Mouse (Mus musculus): ENCODE data around the gene S100a5. TPM values are rescaled to one million over a fixed set of nuclear protein-coding genes. Genes with fewer than 3 reads are reported as not detected.

The S100a5 gene
- polyA plus RNA-seq, 1 experiment = not detected

GRCm38 (mm10) chr3:90598212-90598611 is 10.1 kb upstream of the S100a5 start:
- Histone ChIP-seq H3K4me3 (ENCODE audit: insufficient read depth, low read length) (no peak overlapping the region), H3K4me1 (ENCODE audit: control insufficient read depth, insufficient read depth, low read length) (peaks cover 37% of the 10 kb centered on the region), H3K27ac (ENCODE audit: insufficient read depth, low read depth, low read length) (no peak overlapping the region)
- TF ChIP-seq POLR2A (IDR thresholded peaks at IDR 0.05; ENCODE audit: borderline replicate concordance, low read depth, low read length) (no peak), CTCF (IDR thresholded peaks at IDR 0.05; ENCODE audit: low read depth, low read length) (no peak)

GRCm38 (mm10) chr3:90599401-90599800 is 8.9 kb upstream of the S100a5 start:
- Histone ChIP-seq H3K27ac (ENCODE audit: insufficient read depth, low read depth, low read length) (no peak overlapping the region), H3K4me3 (ENCODE audit: insufficient read depth, low read length) (no peak overlapping the region), H3K4me1 (ENCODE audit: control insufficient read depth, insufficient read depth, low read length) (peaks cover 40% of the 10 kb centered on the region)
- TF ChIP-seq POLR2A (IDR thresholded peaks at IDR 0.05; ENCODE audit: borderline replicate concordance, low read depth, low read length) (no peak), CTCF (IDR thresholded peaks at IDR 0.05; ENCODE audit: low read depth, low read length) (no peak)

DNA sequence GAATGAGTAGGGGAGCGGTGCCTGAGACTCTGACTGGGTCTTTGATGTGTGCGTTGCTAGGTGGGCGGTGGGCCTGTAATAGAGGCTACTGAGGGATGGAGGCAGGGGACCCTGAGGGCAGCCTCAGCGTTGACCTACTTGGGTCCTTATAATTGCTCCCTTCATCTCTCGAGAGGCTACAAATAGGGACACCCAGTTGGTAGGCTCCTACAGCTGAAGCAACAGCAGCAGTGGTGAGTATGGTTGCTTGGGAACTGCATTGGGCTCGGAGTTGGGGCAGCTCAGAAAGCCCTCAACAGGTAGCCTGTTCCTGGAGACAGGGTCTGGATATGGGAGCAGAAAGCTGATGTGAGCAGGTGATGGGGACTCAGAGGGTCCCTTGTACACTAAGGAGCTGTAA is 8.3 kb upstream of the S100a5 start:
- peaks cover 40% of the 10 kb centered on the region for H3K4me1 ChIP-seq (ENCODE audit: control insufficient read depth, insufficient read depth, low read length)
- H3K27ac ChIP-seq (ENCODE audit: insufficient read depth, low read depth, low read length) = no peak overlapping the region
- no peak for TF ChIP-seq CTCF (IDR thresholded peaks at IDR 0.05; ENCODE audit: low read depth, low read length)
- TF ChIP-seq POLR2A (IDR thresholded peaks at IDR 0.05; ENCODE audit: borderline replicate concordance, low read depth, low read length) = no peak
- no peak overlapping the region for H3K4me3 ChIP-seq (ENCODE audit: insufficient read depth, low read length)

DNA sequence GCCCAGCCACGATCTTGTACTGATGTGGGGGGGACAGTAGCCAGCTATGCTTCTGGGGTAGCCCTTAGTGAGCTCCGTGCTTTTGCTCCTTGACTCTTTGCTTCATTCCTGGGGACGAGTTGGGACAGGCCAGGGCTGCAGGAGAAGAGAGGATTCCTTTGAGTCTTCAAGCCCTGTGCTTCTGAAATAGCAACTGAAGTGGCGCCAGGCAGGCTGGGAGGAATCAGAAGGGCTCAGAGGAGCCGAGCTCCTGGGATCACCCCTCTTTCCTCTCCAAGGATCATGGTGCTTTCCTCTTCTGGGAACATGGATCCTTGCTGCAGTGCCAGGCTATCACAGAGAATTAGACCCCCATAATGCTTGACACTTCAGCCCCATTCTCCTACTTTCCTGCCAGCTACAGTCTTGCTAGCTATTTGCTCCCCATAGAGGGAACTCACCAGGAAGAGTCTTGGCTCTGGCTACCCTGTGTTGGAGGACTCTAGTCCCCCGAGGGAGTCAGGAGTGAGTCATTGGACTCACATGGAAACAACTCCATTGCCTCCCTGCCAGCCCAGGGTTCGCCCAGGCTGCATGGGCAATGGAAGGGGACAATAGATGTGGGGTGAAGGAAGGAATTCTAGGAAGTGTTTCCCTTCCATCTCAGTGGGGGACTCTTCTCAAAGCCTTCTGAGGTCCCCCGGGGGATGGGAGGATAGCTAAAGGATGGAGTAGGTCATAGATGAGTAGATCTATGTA is 7.7 kb upstream of the S100a5 start:
- peaks cover 44% of the 10 kb centered on the region for H3K4me1 ChIP-seq (ENCODE audit: control insufficient read depth, insufficient read depth, low read length)
- H3K4me3 ChIP-seq (ENCODE audit: insufficient read depth, low read length) = no peak overlapping the region
- TF ChIP-seq CTCF (IDR thresholded peaks at IDR 0.05; ENCODE audit: low read depth, low read length) (no peak), POLR2A (IDR thresholded peaks at IDR 0.05; ENCODE audit: borderline replicate concordance, low read depth, low read length) (no peak)
- no peak overlapping the region for H3K27ac ChIP-seq (ENCODE audit: insufficient read depth, low read depth, low read length)

DNA sequence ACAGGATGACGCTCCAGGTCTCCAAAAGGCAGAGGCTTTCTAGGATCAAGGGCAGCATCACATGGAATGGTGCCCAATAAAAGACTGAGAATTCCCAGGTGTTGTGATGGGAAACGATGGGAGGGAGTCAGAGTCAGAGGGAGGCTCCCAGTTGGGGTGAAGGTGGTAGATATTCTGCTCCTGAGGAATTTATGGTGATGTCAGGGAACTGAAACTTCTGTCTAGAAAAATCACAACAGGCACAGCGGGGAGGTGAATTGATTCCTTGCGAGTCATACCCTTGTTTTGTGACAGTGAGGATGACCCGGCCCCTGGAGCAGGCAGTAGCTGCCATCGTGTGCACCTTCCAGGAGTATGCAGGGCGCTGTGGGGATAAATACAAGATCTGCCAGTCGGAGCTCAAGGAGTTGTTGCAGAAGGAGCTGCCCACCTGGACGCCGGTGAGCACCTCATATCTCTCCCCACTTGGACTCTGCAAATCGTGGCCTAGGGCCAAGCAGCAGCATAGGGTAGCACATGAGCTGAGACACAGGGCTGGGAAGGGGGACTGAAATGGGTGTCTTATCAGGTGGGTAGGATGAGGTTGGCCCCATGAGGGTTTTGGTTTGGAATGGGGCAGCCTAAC is 6.7 kb upstream of the S100a5 start, which contains the start of gene Gm42674:
Gm42674 (plus strand) TSS at position 419 of the 625 bp plus-strand sequence.
- H3K27ac ChIP-seq (ENCODE audit: insufficient read depth, low read depth, low read length) = no peak within 1 kb of the TSS
- H3K4me1 ChIP-seq (ENCODE audit: control insufficient read depth, insufficient read depth, low read length) = peaks cover 51% of the 10 kb centered on the region
- TF ChIP-seq POLR2A (IDR thresholded peaks at IDR 0.05; ENCODE audit: borderline replicate concordance, low read depth, low read length) = no peak
- no peak for TF ChIP-seq CTCF (IDR thresholded peaks at IDR 0.05; ENCODE audit: low read depth, low read length)
- no peak within 1 kb of the TSS for H3K4me3 ChIP-seq (ENCODE audit: insufficient read depth, low read length)

DNA sequence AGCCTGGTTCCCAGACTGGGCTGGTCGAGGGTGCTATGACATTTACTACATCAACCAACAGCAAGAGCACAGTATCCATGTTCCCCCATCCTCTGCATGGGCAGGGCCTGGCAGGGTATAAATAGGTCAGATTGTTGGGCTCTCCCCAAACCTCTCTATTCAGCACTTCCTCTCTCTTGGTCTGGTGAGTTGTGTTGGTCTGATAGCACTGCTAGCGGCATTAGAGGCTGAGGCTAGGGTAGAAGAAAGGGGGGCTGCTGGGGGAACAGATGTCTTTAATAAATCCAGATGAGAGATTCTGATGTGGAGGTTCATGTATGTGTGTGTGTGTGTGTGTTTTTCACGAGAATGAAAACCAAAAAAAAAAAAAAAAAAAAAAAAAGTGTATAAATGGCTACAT is 4.7 kb upstream of the S100a5 start, which contains the start of gene S100a4:
S100a4 (plus strand) TSS at position 149 of the 400 bp plus-strand sequence.
- H3K4me3 ChIP-seq (ENCODE audit: insufficient read depth, low read length) = peak within 1 kb of the TSS; percentile 69
- peaks cover 57% of the 10 kb centered on the region for H3K4me1 ChIP-seq (ENCODE audit: control insufficient read depth, insufficient read depth, low read length)
- TF ChIP-seq POLR2A (IDR thresholded peaks at IDR 0.05; ENCODE audit: borderline replicate concordance, low read depth, low read length) (no peak), CTCF (IDR thresholded peaks at IDR 0.05; ENCODE audit: low read depth, low read length) (no peak)
- peak within 1 kb of the TSS; percentile 87 for H3K27ac ChIP-seq (ENCODE audit: insufficient read depth, low read depth, low read length)

DNA sequence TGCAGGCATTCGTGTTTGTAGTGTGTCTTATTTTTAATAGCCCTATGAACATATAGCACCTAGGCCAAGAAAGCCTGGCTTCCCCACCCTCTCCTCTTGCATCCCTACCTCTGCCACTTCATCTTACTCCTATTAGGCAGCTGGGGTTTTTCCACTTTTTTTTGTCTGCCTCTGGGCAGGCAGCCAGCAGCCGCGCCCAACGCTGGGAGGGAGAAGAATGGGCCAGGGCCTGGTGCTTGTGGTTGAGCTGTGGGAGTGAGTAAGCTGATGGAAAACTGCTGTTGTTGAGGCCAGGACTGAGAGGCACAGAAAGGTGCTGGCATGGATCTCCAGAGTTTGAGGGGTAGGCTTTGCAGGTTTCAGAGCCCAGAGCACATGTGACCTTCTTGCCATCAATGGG is 3.9 kb upstream of the S100a5 start:
- peak overlapping the region; percentile 69 for H3K4me3 ChIP-seq (ENCODE audit: insufficient read depth, low read length)
- TF ChIP-seq POLR2A (IDR thresholded peaks at IDR 0.05; ENCODE audit: borderline replicate concordance, low read depth, low read length) (no peak), CTCF (IDR thresholded peaks at IDR 0.05; ENCODE audit: low read depth, low read length) (no peak)
- H3K4me1 ChIP-seq (ENCODE audit: control insufficient read depth, insufficient read depth, low read length) = peaks cover 61% of the 10 kb centered on the region
- peak overlapping the region; percentile 87 for H3K27ac ChIP-seq (ENCODE audit: insufficient read depth, low read depth, low read length)

DNA sequence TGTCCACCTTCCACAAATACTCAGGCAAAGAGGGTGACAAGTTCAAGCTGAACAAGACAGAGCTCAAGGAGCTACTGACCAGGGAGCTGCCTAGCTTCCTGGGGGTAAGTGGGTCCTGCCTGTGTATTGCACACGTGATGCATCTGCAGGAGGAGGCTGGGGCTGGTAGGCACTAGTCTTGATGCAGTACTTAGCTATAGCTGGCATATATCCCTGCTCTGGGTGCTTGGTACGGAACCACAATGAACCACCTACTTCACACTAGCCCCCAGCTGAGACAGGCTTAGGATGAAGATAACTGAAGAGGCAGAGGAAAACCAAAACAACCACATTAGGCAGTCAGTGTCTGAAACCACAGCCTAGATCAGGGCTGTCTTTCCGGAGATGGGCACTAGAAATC is 3.3 kb upstream of the S100a5 start:
- H3K4me3 ChIP-seq (ENCODE audit: insufficient read depth, low read length) = peak overlapping the region; percentile 69
- H3K4me1 ChIP-seq (ENCODE audit: control insufficient read depth, insufficient read depth, low read length) = peaks cover 62% of the 10 kb centered on the region
- TF ChIP-seq POLR2A (IDR thresholded peaks at IDR 0.05; ENCODE audit: borderline replicate concordance, low read depth, low read length) (no peak), CTCF (IDR thresholded peaks at IDR 0.05; ENCODE audit: low read depth, low read length) (no peak)
- H3K27ac ChIP-seq (ENCODE audit: insufficient read depth, low read depth, low read length) = peak overlapping the region; percentile 68

DNA sequence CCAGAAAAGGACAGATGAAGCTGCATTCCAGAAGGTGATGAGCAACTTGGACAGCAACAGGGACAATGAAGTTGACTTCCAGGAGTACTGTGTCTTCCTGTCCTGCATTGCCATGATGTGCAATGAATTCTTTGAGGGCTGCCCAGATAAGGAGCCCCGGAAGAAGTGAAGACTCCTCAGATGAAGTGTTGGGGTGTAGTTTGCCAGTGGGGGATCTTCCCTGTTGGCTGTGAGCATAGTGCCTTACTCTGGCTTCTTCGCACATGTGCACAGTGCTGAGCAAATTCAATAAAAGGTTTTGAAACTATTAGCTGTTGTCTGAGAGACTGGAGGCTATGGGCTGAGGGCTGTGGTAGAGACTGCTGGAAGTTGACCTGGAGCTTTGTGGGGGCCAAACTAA is 2.6 kb upstream of the S100a5 start:
- H3K4me1 ChIP-seq (ENCODE audit: control insufficient read depth, insufficient read depth, low read length) = peaks cover 57% of the 10 kb centered on the region
- H3K27ac ChIP-seq (ENCODE audit: insufficient read depth, low read depth, low read length) = no peak overlapping the region

GRCm38 (mm10) chr3:90606185-90606584 is 2.1 kb upstream of the S100a5 start:
- H3K27ac ChIP-seq (ENCODE audit: insufficient read depth, low read depth, low read length) = no peak overlapping the region
- no peak overlapping the region for H3K4me3 ChIP-seq (ENCODE audit: insufficient read depth, low read length)
- H3K4me1 ChIP-seq (ENCODE audit: control insufficient read depth, insufficient read depth, low read length) = peaks cover 53% of the 10 kb centered on the region
- no peak for TF ChIP-seq POLR2A (IDR thresholded peaks at IDR 0.05; ENCODE audit: borderline replicate concordance, low read depth, low read length)
- TF ChIP-seq CTCF (IDR thresholded peaks at IDR 0.05; ENCODE audit: low read depth, low read length) = no peak

More for the DNA sequence above, 2.6 kb upstream of the S100a5 start:
- no peak overlapping the region for H3K4me3 ChIP-seq (ENCODE audit: insufficient read depth, low read length)
- TF ChIP-seq POLR2A (IDR thresholded peaks at IDR 0.05; ENCODE audit: borderline replicate concordance, low read depth, low read length) = no peak
- no peak for TF ChIP-seq CTCF (IDR thresholded peaks at IDR 0.05; ENCODE audit: low read depth, low read length)
